Mouse (Mus musculus): ENCODE data around the gene Unkl. TPM values are rescaled to one million over a fixed set of nuclear protein-coding genes. Genes with fewer than 3 reads are reported as not detected.
"Not testable (repeated sequence)": the region's sequence is repeated elsewhere in the genome, so short reads cannot be mapped to it uniquely, and the experiment has no call there.

The Unkl gene
- total and polyA plus RNA-seq, 2 experiments from 2014 or later = 14.1 to 39.6 TPM

DNA sequence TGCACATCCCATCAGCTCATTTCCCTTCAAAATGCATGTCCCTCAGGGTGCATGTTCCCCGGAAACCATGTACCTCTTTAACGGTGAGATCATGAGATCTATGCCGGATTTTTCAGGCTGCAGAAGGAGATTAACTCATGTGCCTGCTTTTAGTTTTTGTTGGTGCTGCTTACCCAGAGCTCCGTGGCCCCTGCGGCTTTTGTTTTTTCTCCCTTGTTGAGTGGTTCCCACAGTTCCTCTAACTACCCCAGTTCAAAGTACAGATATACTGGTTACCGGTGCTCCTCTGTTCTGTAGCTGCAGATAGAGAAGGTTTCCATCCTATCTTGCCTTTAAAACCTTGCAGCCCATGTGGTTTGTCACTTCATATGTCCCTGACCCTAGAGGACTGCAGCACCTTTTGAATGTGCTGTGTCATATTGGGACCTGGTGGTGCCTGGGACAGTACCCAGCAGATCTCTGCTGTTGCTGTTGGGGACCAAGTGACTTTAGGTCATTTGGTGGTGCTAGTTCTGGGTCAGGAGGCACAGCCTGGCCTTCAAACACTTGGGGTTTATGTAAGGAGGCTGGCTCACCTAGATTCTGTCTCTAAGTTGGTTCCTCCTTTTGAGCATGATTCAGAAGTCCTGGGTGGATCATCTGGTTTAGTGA, 34.9 kb downstream of the Unkl start:
- H3K4me3 ChIP-seq (ENCODE audit: low read length) = peak overlapping the region; percentile 33
- WGBS = 50% methylated on average over 6 of the region's 6 CpGs
- DNase-seq (ENCODE audit: low spot score) (no peak), ATAC-seq (no peak; the same call in 1 of the 2 replicates)
- peak overlapping the region; percentile 44; the same call in 1 of the 2 replicates for H3K9ac ChIP-seq (replicated peaks; ENCODE audit: low read length)
- peak overlapping the region; percentile 57 for H3K4me2 ChIP-seq (ENCODE audit: low read depth, low read length)
- H3K4me1 ChIP-seq (ENCODE audit: insufficient read depth, low read length) = no peaks in the 10 kb centered on the region
- H3K27me3 ChIP-seq (ENCODE audit: insufficient read depth, low read length) = no peaks in the 10 kb centered on the region
- H3K36me3 ChIP-seq (ENCODE audit: insufficient read depth, low read length) = peaks cover 21% of the 10 kb centered on the region; the same call in 1 of the 2 replicates
- TF ChIP-seq CTCF (IDR thresholded peaks at IDR 0.05; ENCODE audit: low read depth) = no peak
- H3K9me3 ChIP-seq (ENCODE audit: low read length) = no peaks in the 10 kb centered on the region
- H3K27ac ChIP-seq = peak overlapping the region; percentile 76

DNA sequence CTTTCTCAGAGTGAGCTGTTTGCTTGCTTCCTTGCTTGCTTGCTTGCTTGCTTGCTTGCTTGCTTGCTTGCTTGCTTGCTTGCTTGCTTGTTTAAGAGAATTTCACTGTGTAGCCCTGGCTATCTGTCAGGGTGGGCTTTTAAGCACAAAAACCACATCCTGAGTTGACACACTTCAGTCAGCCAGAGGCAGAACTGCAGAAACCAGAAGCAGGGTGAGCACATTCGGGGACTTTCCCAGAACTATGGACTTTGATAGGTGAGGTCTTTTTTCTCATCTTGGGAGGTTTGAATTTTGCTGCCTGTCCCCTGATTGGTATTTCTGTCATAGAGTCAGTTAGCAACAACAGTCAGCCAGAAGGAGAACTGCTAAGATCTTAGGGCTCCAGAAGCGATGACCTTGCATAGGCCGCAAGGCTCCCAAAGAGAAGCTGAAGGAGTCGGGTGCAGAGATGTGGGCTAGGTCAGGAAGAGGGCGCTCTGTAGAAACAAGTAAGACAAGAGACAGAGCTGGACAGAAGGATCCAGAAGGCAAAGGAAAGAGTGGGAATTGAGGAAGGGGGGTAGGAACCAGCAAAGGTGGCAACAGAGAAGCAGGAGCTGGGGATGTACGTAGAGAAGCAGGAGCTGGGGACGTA, 36.5 kb downstream of the Unkl start:
- Histone ChIP-seq H3K9me3 (ENCODE audit: low read length) (no peaks in the 10 kb centered on the region), H3K27me3 (ENCODE audit: insufficient read depth, low read length) (no peaks in the 10 kb centered on the region), H3K4me2 (ENCODE audit: low read depth, low read length) (no peak overlapping the region), H3K4me1 (ENCODE audit: insufficient read depth, low read length) (no peaks in the 10 kb centered on the region), H3K27ac (no peak overlapping the region), H3K36me3 (ENCODE audit: insufficient read depth, low read length) (peaks cover 11% of the 10 kb centered on the region; the same call in 1 of the 2 replicates), H3K9ac (replicated peaks; ENCODE audit: low read length) (no peak overlapping the region), H3K4me3 (ENCODE audit: low read length) (no peak overlapping the region)
- TF ChIP-seq CTCF (IDR thresholded peaks at IDR 0.05; ENCODE audit: low read depth) = no peak
- ATAC-seq (no peak), DNase-seq (ENCODE audit: low spot score) (no peak)
- 88% methylated on average over 7 of the region's 7 CpGs for WGBS

DNA sequence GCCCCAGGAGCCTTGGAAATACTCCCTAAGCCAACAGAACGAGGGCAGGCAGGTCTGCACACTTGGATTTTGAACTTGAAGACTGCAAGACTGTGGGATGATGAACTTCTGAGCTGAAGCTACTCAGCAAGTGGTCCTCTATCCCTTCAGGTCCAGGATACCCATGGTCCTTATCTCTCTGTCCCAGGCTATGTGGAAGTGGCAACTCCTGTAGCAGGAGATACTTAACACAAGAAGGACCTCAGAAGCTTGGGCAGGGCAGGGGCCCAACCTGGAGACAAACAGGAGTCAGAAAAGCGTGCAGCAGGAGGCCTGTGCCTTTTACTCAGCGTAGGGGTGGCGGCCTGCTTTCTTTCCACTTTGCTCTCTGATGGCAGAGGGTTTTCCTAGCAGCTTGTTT, 37.5 kb downstream of the Unkl start:
- Histone ChIP-seq H3K27ac (no peak overlapping the region), H3K4me3 (ENCODE audit: low read length) (no peak overlapping the region), H3K9me3 (ENCODE audit: low read length) (no peaks in the 10 kb centered on the region), H3K9ac (replicated peaks; ENCODE audit: low read length) (no peak overlapping the region), H3K4me1 (ENCODE audit: insufficient read depth, low read length) (no peaks in the 10 kb centered on the region), H3K36me3 (ENCODE audit: insufficient read depth, low read length) (peaks cover 11% of the 10 kb centered on the region; the same call in 1 of the 2 replicates), H3K27me3 (ENCODE audit: insufficient read depth, low read length) (no peaks in the 10 kb centered on the region), H3K4me2 (ENCODE audit: low read depth, low read length) (no peak overlapping the region)
- DNase-seq (ENCODE audit: low spot score) = no peak
- ATAC-seq = no peak
- 89% methylated on average over 4 of the region's 4 CpGs for WGBS
- TF ChIP-seq CTCF (IDR thresholded peaks at IDR 0.05; ENCODE audit: low read depth) = no peak

DNA sequence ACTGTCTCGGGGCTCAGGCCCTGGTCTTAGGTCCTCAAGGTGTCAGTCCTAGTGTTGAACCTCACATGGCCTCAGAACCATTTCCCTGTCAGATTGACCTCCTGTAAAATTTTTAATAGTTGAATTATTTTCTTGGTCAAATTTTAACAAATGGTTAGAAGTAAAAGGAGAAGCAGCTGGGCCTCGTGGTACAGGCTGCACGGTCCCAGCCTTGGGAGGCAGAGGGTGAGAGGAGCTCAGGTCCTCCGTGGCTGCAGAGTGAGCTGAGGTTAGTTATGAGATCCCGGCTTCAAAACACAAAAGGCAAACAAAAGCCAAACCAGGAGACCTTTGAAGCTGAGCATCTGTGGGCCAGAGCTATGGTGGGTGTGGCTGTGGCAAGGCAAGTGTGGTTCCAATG, 39.8 kb downstream of the Unkl start:
- Histone ChIP-seq H3K4me1 (ENCODE audit: insufficient read depth, low read length) (no peaks in the 10 kb centered on the region), H3K27me3 (ENCODE audit: insufficient read depth, low read length) (no peaks in the 10 kb centered on the region), H3K9me3 (ENCODE audit: low read length) (no peaks in the 10 kb centered on the region), H3K9ac (replicated peaks; ENCODE audit: low read length) (no peak overlapping the region), H3K27ac (no peak overlapping the region), H3K4me3 (ENCODE audit: low read length) (no peak overlapping the region), H3K4me2 (ENCODE audit: low read depth, low read length) (no peak overlapping the region), H3K36me3 (ENCODE audit: insufficient read depth, low read length) (peaks cover 19% of the 10 kb centered on the region; the same call in 1 of the 2 replicates)
- ATAC-seq (no peak), DNase-seq (ENCODE audit: low spot score) (no peak)
- 87% methylated on average over 5 of the region's 5 CpGs for WGBS
- no peak for TF ChIP-seq CTCF (IDR thresholded peaks at IDR 0.05; ENCODE audit: low read depth)

DNA sequence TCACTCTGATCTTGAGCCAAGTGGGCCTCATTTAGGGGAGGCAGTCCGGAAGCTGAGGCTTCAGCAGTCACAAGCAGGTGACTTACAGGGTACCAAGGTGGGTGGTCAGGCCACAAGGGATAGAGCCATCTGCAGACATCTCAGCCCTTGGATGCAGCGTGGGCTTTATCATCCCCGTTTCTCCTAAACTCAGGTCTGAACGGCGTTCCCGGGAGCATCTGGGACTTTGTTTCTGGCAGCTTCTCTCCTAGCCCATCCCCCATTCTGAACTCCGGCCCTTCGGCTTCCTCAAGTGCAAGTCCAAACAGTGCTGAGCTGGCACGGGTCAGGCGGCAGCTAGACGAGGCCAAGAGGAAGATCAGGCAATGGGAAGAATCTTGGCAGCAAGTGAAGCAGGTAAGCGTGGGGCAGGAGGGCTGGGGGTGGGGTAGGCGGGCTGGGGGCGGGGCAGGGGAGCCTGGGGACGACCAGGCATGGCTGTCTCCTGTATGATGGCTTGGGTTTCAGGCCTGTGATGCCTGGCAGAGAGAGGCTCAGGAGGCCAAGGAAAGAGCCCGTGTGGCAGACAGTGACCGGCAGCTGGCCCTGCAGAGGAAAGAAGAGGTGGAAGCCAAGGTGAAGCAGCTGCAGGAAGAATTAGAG, 41.9 kb downstream of the Unkl start:
- ATAC-seq = peak; percentile 66
- peaks cover 25% of the 10 kb centered on the region; the same call in 1 of the 2 replicates for H3K36me3 ChIP-seq (ENCODE audit: insufficient read depth, low read length)
- not testable (repeated sequence) for H3K4me3 ChIP-seq (ENCODE audit: low read length); H3K9me3 ChIP-seq (ENCODE audit: low read length); H3K27me3 ChIP-seq (ENCODE audit: insufficient read depth, low read length); H3K9ac ChIP-seq (replicated peaks; ENCODE audit: low read length); H3K4me2 ChIP-seq (ENCODE audit: low read depth, low read length); H3K4me1 ChIP-seq (ENCODE audit: insufficient read depth, low read length); DNase-seq (ENCODE audit: low spot score); H3K27ac ChIP-seq
- WGBS = 74% methylated on average over 14 of the region's 17 CpGs

DNA sequence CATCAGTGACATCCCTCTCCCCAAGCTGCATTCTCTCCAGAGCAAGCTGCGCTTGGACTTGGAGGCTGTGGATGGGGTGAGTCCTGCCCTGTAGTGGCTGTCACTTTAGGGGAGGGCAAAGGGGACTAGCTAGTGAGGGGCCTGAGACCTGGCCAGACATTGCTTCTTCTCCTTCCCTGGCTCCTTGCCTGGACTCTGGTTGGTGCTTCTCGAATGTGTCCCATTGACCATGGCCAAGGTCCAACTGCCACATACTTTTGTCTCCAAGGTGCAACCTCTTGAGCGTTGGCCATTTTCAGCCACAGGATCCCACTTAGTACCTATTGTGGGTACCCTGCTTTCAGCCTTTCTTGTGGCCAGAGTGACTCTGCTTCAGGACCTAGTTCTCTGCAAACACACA, 42.5 kb downstream of the Unkl start:
- Histone ChIP-seq H3K27me3 (ENCODE audit: insufficient read depth, low read length) (no peaks in the 10 kb centered on the region), H3K36me3 (ENCODE audit: insufficient read depth, low read length) (peaks cover 25% of the 10 kb centered on the region; the same call in 1 of the 2 replicates), H3K4me2 (ENCODE audit: low read depth, low read length) (no peak overlapping the region), H3K4me3 (ENCODE audit: low read length) (no peak overlapping the region), H3K4me1 (ENCODE audit: insufficient read depth, low read length) (no peaks in the 10 kb centered on the region), H3K9ac (replicated peaks; ENCODE audit: low read length) (no peak overlapping the region), H3K27ac (no peak overlapping the region), H3K9me3 (ENCODE audit: low read length) (no peaks in the 10 kb centered on the region)
- no peak for DNase-seq (ENCODE audit: low spot score)
- ATAC-seq = no peak
- no peak for TF ChIP-seq CTCF (IDR thresholded peaks at IDR 0.05; ENCODE audit: low read depth)
- WGBS = 77% methylated on average over 3 of the region's 3 CpGs

DNA sequence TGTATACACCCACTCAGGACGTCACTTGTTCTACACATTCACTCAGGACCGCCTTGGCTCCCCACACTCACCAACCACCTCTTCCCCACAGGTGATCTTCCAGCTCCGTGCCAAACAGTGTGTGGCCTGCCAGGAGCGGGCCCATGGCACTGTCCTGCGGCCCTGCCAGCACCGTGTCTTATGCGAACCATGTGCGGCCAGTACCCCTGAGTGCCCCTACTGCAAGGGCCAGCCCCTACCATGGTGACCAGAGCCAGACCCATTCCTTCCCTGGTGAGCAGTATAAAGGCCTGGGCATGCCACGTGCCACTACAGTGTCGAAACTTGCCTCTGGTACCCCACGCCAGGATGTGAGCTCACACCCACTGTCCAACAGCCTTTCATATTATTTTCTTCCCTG, 43.4 kb downstream of the Unkl start:
- H3K27me3 ChIP-seq (ENCODE audit: insufficient read depth, low read length); H3K9ac ChIP-seq (replicated peaks; ENCODE audit: low read length); H3K27ac ChIP-seq; H3K4me2 ChIP-seq (ENCODE audit: low read depth, low read length); H3K4me1 ChIP-seq (ENCODE audit: insufficient read depth, low read length); DNase-seq (ENCODE audit: low spot score); H3K4me3 ChIP-seq (ENCODE audit: low read length); H3K9me3 ChIP-seq (ENCODE audit: low read length): not testable (repeated sequence)
- peaks cover 30% of the 10 kb centered on the region; the same call in 1 of the 2 replicates for H3K36me3 ChIP-seq (ENCODE audit: insufficient read depth, low read length)
- ATAC-seq = peak; percentile 78
- WGBS = 90% methylated on average over 6 of the region's 11 CpGs
